Mouse (Mus musculus) kidney, postnatal 0 days (tissue): ENCODE measurements at regions not wholly inside any gene's neighbourhood (a gene's known extent, or its start where the extent isn't known, plus 50 kb on each side); places are given as distances from the start of the nearest gene placed in this dataset.

Source experiments
- ATAC-seq: fragments of 200-750 bp; cut with Nextera tagmentation; replicated peaks from 2 replicates; pipeline ENCODE4 v1.8.0; 2017; ENCODE audit warnings: low read depth, moderate number of reproducible peaks, moderate TSS enrichment, moderate library complexity; ENCODE audit not compliant: low FRiP score
- DNase-seq: peaks from one replicate; pipeline ENCODE4 v3.0.0-alpha.2; 2016; ENCODE audit warnings: low spot score
- H3K27ac ChIP-seq: fragments of 300-500 bp; sonication (generic); 2 replicates; pipeline ENCODE4 v1.5.1; 2014; ENCODE audit warnings: mild to moderate bottlenecking
- H3K27me3 ChIP-seq: fragments of 300-500 bp; sonication (generic); 2 replicates; pipeline ENCODE4 v1.6.1; 2014; ENCODE audit warnings: low read length, mixed read lengths; ENCODE audit not compliant: insufficient read depth
- H3K36me3 ChIP-seq: fragments of 300-500 bp; sonication (generic); 2 replicates; pipeline ENCODE4 v1.6.1; 2014; ENCODE audit warnings: low read length, mixed read lengths; ENCODE audit not compliant: insufficient read depth
- H3K4me1 ChIP-seq: fragments of 300-500 bp; sonication (generic); replicated peaks from 2 replicates; pipeline ENCODE4 v1.6.1; 2014; ENCODE audit warnings: antibody characterized with exemption, low read length, mixed read lengths; ENCODE audit not compliant: insufficient read depth
- H3K4me2 ChIP-seq: fragments of 300-500 bp; sonication (generic); 2 replicates; pipeline ENCODE4 v1.6.1; 2014; ENCODE audit warnings: mild to moderate bottlenecking, low read length, moderate library complexity, mixed read lengths
- H3K4me3 ChIP-seq: fragments of 300-500 bp; sonication (generic); replicated peaks from 2 replicates; pipeline ENCODE4 v1.5.1; 2014; ENCODE audit warnings: low read depth, low read length
- H3K9ac ChIP-seq: fragments of 300-500 bp; sonication (generic); 2 replicates; pipeline ENCODE4 v1.6.1; 2014; ENCODE audit warnings: low read depth, low read length
- H3K9me3 ChIP-seq: fragments of 300-500 bp; sonication (generic); replicated peaks from 2 replicates; pipeline ENCODE4 v1.6.1; 2016; ENCODE audit warnings: low read length, inconsistent platforms, mixed read lengths
- CTCF ChIP-seq: IDR thresholded peaks from 2 replicates; pipeline ENCODE4 v1.5.1; 2016; ENCODE audit warnings: antibody characterized with exemption, low read depth, mild to moderate bottlenecking, moderate library complexity
- WGBS: fragments of 180-500 bp; shearing (Covaris S2); extraction: QIAGEN DNeasy Blood & Tissue Kit; methylation state at CpG from one replicate; pipeline ENCODE4 v1.1.7; 2014; 5-methylcytosine and 5-hydroxymethylcytosine counted together

DNA sequence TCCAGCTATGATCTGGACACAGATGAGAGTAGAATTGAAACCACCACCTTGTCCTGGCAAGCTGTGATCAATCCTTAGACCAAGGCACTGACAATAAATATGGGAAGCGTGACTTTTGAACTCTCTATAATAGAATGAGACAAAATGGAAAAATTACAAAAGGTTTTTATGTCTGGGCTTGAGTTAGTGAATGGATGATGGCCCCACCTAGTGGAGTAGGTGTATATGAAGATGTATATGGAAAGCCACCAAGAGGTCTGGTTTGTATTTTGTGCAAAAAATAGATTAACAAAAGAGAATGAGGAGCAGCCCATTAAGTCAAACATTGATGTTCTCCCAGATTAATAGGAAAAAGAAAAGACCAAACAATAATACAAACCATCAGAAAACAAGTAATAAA, 172.5 kb downstream of the Tacr3 start:
- peak; percentile 40 for DNase-seq
- 76% methylated on average over 1 of the region's 1 CpGs for WGBS
- no peak for ATAC-seq
- peak; percentile 52 for TF ChIP-seq CTCF
- no peaks in the 10 kb centered on the region for H3K36me3 ChIP-seq
- H3K9me3 ChIP-seq = no peaks in the 10 kb centered on the region
- no peak overlapping the region for H3K9ac ChIP-seq
- no peak overlapping the region for H3K4me2 ChIP-seq
- no peak overlapping the region for H3K27ac ChIP-seq
- H3K4me1 ChIP-seq = no peaks in the 10 kb centered on the region
- no peaks in the 10 kb centered on the region for H3K27me3 ChIP-seq
- no peak overlapping the region for H3K4me3 ChIP-seq

DNA sequence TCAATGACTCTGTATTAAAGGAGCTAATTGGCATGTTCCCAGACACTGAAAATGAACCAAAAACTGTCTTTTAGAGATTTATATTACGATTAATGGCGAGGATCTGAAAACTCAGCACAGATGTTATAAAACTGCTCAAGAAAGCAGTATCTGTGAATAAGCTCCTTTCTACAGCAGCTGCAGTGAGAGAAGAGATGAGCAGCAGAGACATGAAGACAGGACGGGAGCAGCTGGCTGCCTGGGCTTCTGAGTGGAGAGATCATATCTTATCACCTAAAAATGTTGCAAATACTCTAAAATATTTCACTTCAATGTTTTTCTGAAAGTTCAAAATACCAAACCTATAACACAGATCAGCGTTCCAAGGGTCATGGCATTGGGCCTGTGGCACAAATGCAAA, 187.0 kb downstream of the Tacr3 start:
- no peaks in the 10 kb centered on the region for H3K27me3 ChIP-seq
- no peak for ATAC-seq
- no peak overlapping the region for H3K4me3 ChIP-seq
- no peaks in the 10 kb centered on the region for H3K4me1 ChIP-seq
- 78% methylated on average over 4 of the region's 4 CpGs for WGBS
- no peak for DNase-seq
- no peaks in the 10 kb centered on the region for H3K9me3 ChIP-seq
- no peak overlapping the region for H3K4me2 ChIP-seq
- H3K27ac ChIP-seq = no peak overlapping the region
- no peak for TF ChIP-seq CTCF
- H3K9ac ChIP-seq = no peak overlapping the region
- no peaks in the 10 kb centered on the region for H3K36me3 ChIP-seq

DNA sequence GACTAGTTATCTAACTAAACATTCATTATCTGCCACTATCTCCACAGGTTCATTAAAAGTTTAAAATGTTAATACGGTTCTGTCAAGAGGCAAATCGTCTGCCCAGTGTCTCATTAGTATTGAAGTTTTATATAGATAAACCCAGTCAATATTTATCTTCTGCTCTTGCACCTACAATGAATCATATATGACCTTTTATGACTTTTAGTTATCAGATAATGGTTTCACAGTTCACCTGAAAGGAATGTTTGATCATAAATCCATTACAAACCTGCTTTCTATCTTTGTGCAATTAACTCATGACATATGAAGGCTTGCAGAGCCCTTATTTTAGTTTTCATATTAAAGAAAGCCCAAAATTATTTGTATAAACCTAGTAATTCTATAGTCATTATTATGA, 188.0 kb upstream of the Cenpe start:
- DNase-seq = no peak
- Histone ChIP-seq H3K4me2 (no peak overlapping the region), H3K36me3 (no peaks in the 10 kb centered on the region), H3K27me3 (no peaks in the 10 kb centered on the region), H3K9me3 (no peaks in the 10 kb centered on the region), H3K4me1 (no peaks in the 10 kb centered on the region), H3K4me3 (no peak overlapping the region), H3K9ac (no peak overlapping the region), H3K27ac (no peak overlapping the region)
- ATAC-seq = no peak
- 76% methylated on average over 2 of the region's 2 CpGs for WGBS
- TF ChIP-seq CTCF = no peak

DNA sequence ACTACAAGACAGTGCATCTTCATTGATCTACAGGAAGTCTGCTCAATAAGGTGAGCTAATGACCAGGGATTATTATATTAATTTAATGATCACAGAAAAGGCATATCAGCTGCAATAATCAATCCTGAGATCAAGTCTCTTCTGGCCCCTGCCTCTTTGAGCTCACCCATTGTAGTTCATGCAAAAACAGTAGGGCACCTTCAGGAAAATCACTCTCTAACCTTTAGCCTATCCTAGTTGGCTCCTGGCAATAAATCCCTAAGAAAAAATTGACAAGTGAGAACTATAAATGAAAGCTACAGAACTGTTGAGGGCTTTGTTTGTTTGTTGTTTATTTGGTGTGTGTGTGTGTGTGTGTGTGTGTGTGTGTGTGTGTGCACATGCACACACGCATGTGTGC, 187.5 kb upstream of the Cenpe start:
- no peak overlapping the region for H3K9ac ChIP-seq
- no peak for TF ChIP-seq CTCF
- 82% methylated on average over 1 of the region's 1 CpGs for WGBS
- H3K27me3 ChIP-seq = no peaks in the 10 kb centered on the region
- no peaks in the 10 kb centered on the region for H3K9me3 ChIP-seq
- H3K4me2 ChIP-seq = no peak overlapping the region
- no peak for ATAC-seq
- H3K36me3 ChIP-seq = no peaks in the 10 kb centered on the region
- H3K4me3 ChIP-seq = no peak overlapping the region
- no peaks in the 10 kb centered on the region for H3K4me1 ChIP-seq
- no peak overlapping the region for H3K27ac ChIP-seq
- DNase-seq = no peak

DNA sequence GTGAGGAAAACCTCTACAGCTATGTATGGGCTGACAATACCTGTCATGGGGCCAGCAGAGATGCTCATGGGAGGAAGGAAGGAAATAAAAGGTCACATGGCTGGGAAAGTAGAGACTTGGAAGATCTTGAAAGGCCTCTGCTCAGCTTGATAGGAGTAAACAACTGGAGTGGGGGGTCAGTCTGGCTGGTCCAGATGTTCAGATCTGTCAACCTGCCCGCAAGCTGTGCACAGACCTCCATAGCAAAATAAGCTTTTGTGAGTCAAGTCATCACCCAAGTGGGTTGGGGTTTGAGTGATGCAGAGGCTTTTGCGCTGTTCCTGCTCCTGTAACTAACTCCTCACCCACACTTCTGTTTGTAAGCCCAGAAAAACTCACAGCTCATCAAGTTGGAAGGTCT, 179.9 kb upstream of the Cenpe start:
- Histone ChIP-seq H3K4me1 (no peaks in the 10 kb centered on the region), H3K36me3 (no peaks in the 10 kb centered on the region), H3K27ac (no peak overlapping the region), H3K27me3 (no peaks in the 10 kb centered on the region), H3K4me3 (no peak overlapping the region), H3K9me3 (no peaks in the 10 kb centered on the region), H3K9ac (no peak overlapping the region), H3K4me2 (no peak overlapping the region)
- ATAC-seq (no peak), DNase-seq (no peak)
- 88% methylated on average over 2 of the region's 2 CpGs for WGBS
- no peak for TF ChIP-seq CTCF

DNA sequence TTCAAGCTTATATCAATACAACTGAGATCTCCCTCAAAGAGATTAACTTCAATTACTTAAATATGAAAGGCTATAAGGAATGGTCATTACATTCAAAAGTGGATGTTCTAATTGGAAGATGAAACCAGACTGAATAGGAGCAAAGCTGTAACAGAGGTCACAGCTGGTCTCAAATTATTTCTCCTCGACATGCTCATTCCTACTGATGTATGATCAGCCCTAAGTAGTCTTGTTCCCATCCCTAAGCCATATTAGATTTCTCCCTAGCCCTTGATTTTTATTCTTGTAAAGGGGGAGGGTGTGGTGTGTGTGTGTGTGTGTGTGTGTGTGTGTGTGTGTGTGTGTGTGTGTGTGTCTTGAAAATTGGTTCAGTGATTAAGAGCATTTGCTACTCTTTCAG, 175.0 kb upstream of the Cenpe start:
- Histone ChIP-seq H3K4me3 (no peak overlapping the region), H3K4me2 (no peak overlapping the region), H3K27ac (no peak overlapping the region), H3K9me3 (no peaks in the 10 kb centered on the region), H3K4me1 (peaks cover 3% of the 10 kb centered on the region; the same call in 1 of the 2 replicates), H3K9ac (no peak overlapping the region), H3K27me3 (no peaks in the 10 kb centered on the region), H3K36me3 (no peaks in the 10 kb centered on the region)
- TF ChIP-seq CTCF = no peak
- DNase-seq = no peak
- WGBS = 39% methylated on average over 1 of the region's 1 CpGs
- peak; percentile 31; the same call in 1 of the 2 replicates for ATAC-seq

DNA sequence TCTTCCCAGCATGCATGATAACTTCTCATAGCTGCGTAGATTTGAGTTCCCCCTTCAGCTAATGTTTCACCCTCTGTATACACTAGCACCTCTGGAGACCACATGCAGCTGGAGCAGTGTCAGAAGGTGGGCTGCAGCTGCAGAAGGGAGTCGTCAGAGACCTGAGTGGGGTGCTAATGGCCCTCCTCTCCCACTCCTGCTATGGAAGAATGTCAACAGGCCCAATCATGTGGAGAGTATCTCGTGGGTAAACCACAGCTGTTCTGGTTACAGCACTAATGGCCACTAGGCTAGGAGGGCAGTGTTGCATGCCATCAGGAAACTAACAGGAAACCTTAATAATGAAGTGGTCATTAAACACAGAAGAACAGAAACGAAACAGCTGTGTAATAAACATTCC, 170.1 kb upstream of the Cenpe start:
- ATAC-seq = peak; percentile 66
- Histone ChIP-seq H3K9ac (no peak overlapping the region), H3K4me2 (no peak overlapping the region), H3K9me3 (no peaks in the 10 kb centered on the region), H3K27me3 (no peaks in the 10 kb centered on the region), H3K27ac (no peak overlapping the region), H3K36me3 (no peaks in the 10 kb centered on the region), H3K4me3 (no peak overlapping the region), H3K4me1 (peaks cover 3% of the 10 kb centered on the region; the same call in 1 of the 2 replicates)
- WGBS = 12% methylated on average over 4 of the region's 4 CpGs
- TF ChIP-seq CTCF = peak; percentile 36; the same call in 1 of the 2 replicates
- peak; percentile 85 for DNase-seq
